Mouse (Mus musculus) kidney, adult 18-20 months (tissue): Measurements from ENCODE around the gene Saysd1.
"Not testable (repeated sequence)": the region's sequence is repeated elsewhere in the genome, so short reads cannot be mapped to it uniquely, and the experiment has no call there.

Source experiments
- DNase-seq: peaks from one replicate; pipeline ENCODE4 v3.0.0; 2021

Saysd1 gene

DNA sequence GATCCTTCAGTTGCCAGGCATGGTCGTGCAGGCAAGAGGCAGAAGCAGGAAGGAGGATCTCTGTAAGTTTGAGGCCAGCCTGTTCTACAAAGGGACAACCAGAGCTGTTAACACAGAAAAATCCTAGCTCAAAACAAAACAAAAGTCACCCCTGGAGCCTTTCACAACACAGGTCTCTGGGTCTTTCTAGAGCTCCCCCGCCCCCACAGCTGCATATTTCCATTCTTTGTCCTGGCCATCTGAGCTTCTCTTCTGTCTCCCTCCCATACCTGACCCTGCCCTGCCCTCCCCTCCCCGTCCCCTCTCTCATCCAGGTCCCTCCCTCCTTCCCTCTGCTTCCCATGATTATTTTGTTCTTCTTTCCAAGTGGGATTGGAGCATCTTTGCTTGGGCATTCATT, 108.7 kb downstream of the Saysd1 start:
- no peak for DNase-seq

DNA sequence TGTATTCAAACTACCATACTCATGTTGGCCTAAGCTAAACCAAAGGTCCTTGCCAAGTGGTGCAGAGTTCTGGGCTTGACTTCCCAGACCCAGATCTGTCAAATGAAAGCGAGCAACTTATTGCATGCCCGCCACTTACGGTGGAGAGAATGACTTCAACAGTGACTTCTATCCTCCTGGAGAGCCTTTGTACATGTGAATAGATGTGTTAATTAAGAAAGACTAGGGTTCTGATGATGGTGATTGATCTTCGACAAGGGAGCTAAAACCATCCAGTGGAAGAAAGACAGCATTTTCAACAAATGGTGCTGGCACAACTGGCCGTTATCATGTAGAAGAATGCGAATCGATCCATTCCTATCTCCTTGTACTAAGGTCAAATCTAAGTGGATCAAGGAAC, 110.9 kb downstream of the Saysd1 start:
- DNase-seq: not testable (repeated sequence)
